Mouse (Mus musculus) spleen, adult 12 weeks (tissue): ENCODE results near the gene E330021D16Rik.

Source experiments
- DNase-seq: peaks from one replicate; pipeline ENCODE4 v3.0.0; 2022; ENCODE audit warnings: low spot score

The E330021D16Rik gene

GRCm38 (mm10) chr6:136422084-136422853 lies 6.9 kb upstream of the E330021D16Rik start:
- peak; percentile 51 for DNase-seq

- DNase-seq, result no peak
Measured at GRCm38 (mm10) chr6:136421059-136421458, 5.7 kb upstream of the E330021D16Rik start.

- no peak for DNase-seq
Measured at GRCm38 (mm10) chr6:136418889-136419835, 3.8 kb upstream of the E330021D16Rik start.

- no peak for DNase-seq
Measured at GRCm38 (mm10) chr6:136418333-136418848, 3.0 kb upstream of the E330021D16Rik start.

GRCm38 (mm10) chr6:136417864-136418263 lies 2.5 kb upstream of the E330021D16Rik start:
- no peak for DNase-seq

GRCm38 (mm10) chr6:136413856-136414362 lies 1.5 kb downstream of the E330021D16Rik start:
- no peak for DNase-seq

GRCm38 (mm10) chr6:136407608-136408192 lies 7.7 kb downstream of the E330021D16Rik start:
- no peak for DNase-seq

GRCm38 (mm10) chr6:136396860-136397259 lies 18.5 kb downstream of the E330021D16Rik start:
- no peak for DNase-seq

GRCm38 (mm10) chr6:136390262-136390661 lies 25.1 kb downstream of the E330021D16Rik start:
- DNase-seq, result no peak

GRCm38 (mm10) chr6:136385287-136385686 lies 30.1 kb downstream of the E330021D16Rik start:
- no peak for DNase-seq

- no peak for DNase-seq
Measured at GRCm38 (mm10) chr6:136383218-136383617, 32.2 kb downstream of the E330021D16Rik start.

- DNase-seq, result no peak
Measured at GRCm38 (mm10) chr6:136376097-136376496, 39.3 kb downstream of the E330021D16Rik start.

GRCm38 (mm10) chr6:136364430-136365098 lies 50.8 kb downstream of the E330021D16Rik start:
- no peak for DNase-seq

- no peak for DNase-seq
Measured at GRCm38 (mm10) chr6:136364008-136364407, 51.4 kb downstream of the E330021D16Rik start.

GRCm38 (mm10) chr6:136363313-136363712 lies 52.1 kb downstream of the E330021D16Rik start:
- no peak for DNase-seq

GRCm38 (mm10) chr6:136358471-136358870 lies 56.9 kb downstream of the E330021D16Rik start:
- no peak for DNase-seq

GRCm38 (mm10) chr6:136353399-136354184 lies 61.8 kb downstream of the E330021D16Rik start:
- DNase-seq, result no peak
